Mouse (Mus musculus): ENCODE results near the gene Nr4a2. TPM values are rescaled to one million over a fixed set of nuclear protein-coding genes. Genes with fewer than 3 reads are reported as not detected.

Nr4a2 gene
- total RNA-seq, 2 experiments from 2014 or later: 46.3 to 50.6 TPM

- intact Hi-C loops (cut with DNase I): no loop called here
- no peak for DNase-seq (ENCODE audit: low spot score in 2 of 2)
These were observed 60.3 kb downstream of the Nr4a2 start for GRCm38 (mm10) chr2:57063480-57063879.

Other genes with a start within 250 kb of the Nr4a2 start
- 10 to 100 TPM; 96.8 to 99.0 TPM for gene Gpd2, start 113.6 kb upstream of the Nr4a2 start, total RNA-seq (2021)